Mouse (Mus musculus) mouse trophoblast stem cell (cell line): ENCODE data around the gene Dscam.

Experiments
- in situ Hi-C, 2 experiments: fragments of 300-500 bp; cut with MseI, MboI; formaldehyde crosslinking; loops; 2 replicates in 1 of 2; 3 replicates in 1 of 2; pipeline ENCODE4 v1.15.1; 2025

The Dscam gene

DNA sequence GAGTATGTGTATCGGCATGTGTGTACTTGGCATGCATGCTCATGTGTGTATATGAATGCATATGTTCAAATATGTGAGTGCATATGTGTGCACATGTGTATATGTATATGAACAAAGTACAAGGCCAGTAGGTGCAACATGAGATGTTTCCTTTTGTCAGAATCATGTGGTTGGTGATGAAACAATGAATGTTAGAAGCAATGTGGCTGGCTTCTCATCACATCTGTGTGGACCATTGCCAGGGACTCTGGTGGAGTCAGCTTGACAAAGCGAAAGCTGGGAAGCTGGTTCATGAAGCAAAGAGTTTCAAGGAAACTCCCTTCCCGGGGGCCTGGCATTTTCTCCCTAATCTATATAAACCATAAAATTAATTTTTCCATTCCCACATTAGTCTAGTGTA lies 286.0 kb downstream of the Dscam start:
- in situ Hi-C loops: loop anchor here in 1 of 2 experiments (25.0 kb wide), 1 partner anchor 403 kb away; no protein-coding TSS in a partner anchor

DNA sequence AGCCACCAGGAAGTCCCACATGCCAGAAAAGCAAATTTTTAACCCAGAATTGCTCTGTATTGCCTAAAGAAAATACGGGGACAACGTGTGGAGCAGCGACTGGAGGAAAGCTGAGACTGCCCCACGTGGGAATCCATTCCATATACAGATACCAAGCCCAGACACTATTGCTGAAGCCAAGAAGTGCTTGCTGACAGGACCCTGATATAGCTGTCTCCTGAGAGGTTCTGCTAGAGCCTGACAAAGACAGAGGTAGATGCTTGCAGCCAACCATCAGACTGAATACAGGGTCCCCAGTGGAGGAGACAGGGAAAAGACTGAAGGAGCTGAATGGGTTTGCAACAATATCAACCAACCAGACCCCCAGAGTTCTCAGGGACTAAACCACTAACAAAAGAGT lies 293.3 kb downstream of the Dscam start:
- in situ Hi-C loops: loop anchor here in 1 of 2 experiments (25.0 kb wide), 1 partner anchor 410 kb away; no protein-coding TSS in a partner anchor

DNA sequence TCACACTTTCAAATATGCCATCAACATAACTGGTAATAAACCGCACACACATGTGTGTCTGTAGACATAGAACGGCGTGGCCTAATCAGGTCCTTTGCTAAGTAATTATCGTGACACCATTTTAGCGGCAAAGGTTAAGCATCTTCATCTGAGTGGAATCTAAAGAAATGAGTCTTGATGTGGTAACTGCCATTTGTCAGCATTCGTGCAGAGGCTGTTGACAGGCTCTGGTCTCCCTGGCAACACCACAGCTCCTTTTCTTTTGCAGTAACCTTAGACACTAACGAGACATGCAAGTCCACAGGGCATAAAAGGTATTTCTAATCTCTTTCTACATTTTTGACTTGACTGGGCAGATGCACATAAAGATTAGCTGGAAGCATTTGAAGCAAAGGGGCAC lies 297.8 kb downstream of the Dscam start:
- in situ Hi-C loops: no loop called here

DNA sequence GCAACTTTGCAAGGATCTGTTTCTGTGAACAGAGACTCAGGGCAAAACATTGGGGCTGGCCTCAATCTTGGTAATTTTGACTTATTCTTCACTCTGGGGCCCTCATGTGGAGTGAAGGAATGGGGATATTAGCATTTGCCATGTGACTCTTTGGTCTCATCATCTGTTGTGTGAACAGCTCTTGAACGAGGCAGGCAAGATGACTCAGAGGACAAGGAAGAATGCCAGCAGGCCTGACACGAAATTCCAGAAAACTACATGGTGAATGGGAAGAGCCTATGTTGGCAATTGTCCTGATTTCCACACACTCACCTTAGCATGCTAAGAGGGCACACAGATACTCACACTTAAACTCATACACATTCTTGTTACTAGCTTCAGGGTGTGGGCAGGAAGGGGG lies 313.0 kb downstream of the Dscam start:
- in situ Hi-C loops: no loop called here

DNA sequence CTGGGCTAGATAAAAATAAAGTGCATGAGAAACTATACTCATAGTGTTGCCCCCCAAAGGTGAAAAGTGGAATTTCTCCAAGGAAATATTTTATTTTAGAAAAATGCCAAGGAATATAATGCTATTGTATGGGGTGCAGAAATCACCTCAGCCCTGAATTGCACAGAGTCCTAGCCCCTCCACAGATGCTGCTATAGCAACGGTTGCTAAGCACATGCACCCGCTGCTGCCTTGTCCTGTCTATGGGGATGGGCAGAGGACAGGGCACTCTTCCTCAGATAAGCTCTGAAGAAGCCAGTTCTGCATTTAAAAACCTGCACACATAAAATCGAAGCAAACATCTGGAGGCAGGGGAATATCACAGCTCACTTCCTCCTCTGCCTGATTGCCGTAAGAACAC lies 315.5 kb downstream of the Dscam start:
- in situ Hi-C loops: no loop called here

DNA sequence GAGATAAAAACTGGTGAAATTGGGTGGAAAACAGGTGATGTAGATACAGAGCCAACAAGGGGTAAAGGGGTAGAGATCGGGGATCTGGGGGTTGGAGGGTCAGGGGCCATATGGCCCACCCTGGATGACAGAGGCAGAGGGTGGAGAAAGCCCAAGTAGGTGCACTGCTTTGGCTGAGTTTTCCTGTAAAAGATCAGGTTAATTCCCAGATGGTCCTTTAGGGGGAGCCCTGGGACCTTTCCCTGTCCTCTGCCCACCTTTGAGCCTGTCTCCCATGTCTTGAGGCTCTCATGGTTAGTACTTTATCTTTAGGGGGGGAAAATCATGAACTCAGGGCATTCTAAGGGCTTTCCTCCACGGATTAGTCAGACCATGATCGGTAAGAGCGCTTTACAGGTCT lies 318.2 kb downstream of the Dscam start:
- in situ Hi-C loops: no loop called here

DNA sequence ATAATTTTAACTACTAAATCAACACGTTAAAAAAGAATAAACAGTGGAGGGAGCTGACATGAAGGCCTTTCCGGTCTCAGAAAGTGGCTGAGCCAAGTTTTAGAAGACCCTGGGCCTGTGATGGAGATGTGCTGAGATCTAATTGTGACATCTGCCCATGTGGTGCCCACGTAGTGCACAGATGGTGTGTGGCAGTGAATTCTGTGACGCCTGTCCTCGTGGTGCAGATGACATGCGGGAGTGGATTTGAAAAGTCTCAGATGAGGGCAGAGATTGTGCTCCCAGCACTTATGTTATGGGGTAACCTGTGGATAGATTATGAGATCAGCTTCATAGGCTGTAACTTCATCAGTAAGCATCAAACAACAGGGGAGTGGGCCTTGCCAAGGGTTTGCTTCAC lies 321.6 kb downstream of the Dscam start:
- in situ Hi-C loops: no loop called here

DNA sequence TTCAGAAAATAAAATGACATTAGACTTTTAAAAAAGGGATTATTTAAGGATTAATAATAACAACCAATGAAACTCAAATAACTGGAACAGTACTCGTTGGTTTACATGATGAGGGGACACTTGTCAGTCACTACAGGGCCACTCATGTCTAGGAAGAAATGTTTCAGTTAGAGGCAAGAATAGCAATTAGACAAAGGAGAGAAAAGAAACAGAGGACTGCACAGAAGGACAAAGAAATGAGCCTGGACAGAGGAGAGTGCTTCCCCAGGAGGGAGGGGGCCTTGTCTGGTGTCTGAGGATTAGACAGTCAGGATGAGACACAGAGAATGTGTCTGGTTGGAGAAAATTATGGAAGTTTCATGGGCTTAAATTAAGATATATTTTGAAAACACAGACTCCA lies 324.0 kb downstream of the Dscam start:
- in situ Hi-C loops: no loop called here

DNA sequence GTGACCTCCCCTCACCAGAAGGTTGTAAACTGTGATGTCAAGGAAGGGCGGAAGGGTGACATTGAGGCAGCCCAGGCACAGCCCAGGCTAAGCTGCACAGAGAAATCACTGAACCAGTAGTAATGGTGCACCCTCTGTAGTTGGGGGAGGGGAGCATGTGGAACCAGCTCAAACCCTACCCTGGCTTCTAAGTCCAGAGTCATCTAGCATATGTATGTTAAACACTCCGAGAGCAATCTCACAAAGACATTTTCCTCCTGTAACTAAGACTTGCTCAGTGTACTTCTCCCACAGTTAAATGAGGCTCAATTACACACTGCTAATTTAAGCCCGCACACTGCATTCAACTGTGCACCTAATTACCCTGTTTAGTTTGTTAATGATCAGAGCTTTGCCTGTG lies 324.4 kb downstream of the Dscam start:
- in situ Hi-C loops: no loop called here

DNA sequence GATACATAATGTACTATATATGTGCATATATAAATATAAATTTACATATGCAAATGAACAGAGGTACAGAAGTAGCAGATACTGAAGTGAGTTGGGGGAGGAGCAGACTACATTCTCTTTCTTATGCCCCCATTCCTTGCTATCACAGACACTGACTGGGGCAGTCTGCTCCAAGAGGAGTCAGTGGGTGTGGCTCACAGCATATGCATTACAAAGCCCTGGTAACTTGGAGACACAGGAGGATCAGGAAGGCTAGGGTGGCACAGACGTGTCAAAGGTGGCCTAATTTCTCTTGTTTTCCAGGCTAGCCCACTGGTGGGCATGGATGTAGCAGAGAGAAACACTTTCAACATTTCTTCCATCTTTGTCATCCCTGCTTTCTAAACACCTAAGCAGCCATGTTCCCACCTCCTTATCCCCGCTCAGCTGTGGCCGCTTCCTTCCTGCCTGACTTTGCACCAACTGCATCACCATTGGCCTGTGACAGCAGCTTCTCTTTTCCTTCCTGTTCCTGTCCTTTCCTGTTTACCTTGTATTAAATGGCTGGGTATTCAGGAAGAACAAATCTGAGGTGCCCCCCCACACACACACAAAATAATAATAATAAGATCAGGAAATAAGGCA lies 325.0 kb downstream of the Dscam start:
- in situ Hi-C loops: no loop called here

DNA sequence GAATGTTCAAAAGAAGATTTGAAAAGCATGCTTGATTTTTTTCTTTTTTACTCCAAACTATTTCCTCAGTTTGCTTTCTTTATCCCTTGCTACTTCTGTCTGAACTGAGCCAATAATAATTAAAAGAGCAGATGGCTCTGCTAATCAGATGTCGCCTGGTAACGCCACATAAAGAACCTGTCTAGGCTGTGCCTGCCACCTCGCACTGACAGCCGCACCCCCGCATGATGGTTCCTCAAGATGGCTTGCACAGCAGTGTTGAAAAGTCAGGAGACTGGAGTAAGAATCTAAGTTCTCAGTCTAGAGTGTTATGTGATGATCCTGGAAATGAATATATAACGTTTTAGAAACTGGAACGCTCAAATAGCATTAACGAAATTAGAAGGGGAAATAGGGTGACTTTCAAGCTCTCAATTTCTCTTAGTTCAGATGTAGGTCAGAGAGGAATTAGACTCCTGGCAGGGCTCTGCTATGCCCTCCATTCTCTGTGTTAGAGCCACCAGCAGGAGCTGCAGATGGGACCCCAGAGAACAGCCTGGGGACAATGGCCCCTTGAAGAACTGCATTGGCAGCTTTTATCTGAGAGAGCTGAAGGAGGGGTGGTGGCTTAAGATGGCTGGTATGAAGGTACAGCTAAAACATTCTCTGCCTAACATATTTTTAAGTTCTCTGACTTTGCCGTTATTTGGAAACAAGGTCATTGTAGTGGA lies 326.7 kb downstream of the Dscam start:
- in situ Hi-C loops: no loop called here

DNA sequence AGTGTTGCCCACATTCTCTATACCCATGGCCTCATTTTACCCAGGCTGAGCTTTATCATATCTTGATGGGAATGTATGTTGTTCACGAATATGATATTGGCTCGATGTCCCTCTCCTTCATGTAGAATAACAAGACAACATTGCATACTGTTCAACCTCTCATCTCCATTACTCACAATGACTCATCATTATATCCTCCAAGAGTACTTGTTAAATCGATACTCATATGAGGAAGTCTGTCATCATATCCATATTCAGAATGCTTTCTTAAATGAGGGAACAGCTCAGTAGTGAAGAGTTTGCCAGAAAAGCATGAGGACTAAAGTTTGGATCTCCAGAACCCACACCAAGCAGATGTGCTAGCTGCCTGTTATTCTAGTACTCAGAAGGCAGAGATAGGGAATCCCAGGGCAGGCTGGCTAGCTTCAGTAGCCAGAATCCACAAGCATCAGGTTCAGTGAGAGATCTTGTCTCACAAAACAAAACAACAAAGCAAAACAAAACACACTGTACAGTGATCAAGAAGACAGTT lies 327.7 kb downstream of the Dscam start:
- in situ Hi-C loops: no loop called here

DNA sequence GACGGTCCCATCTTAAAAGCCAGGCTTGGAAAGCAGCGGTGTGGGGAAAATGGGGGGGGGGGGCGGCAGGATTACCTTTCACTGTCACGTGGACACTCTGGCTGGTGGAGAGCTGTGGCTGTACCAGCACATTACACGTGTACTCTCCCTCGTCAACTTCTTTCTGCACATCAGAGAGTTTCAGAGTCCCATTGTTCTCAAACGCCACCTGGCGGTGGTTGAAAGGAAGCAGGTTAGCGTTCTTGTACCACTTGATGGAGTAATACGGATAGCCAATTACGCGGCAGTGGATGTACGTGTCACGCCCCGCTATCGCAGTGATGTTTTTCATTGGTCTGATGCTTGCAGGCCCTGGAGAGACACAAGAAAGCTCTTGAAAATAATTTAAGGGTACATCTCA lies 350.9 kb downstream of the Dscam start:
- in situ Hi-C loops: loop anchor here in 1 of 2 experiments (10.0 kb wide), 1 partner anchor 125 kb away; no protein-coding TSS in a partner anchor

DNA sequence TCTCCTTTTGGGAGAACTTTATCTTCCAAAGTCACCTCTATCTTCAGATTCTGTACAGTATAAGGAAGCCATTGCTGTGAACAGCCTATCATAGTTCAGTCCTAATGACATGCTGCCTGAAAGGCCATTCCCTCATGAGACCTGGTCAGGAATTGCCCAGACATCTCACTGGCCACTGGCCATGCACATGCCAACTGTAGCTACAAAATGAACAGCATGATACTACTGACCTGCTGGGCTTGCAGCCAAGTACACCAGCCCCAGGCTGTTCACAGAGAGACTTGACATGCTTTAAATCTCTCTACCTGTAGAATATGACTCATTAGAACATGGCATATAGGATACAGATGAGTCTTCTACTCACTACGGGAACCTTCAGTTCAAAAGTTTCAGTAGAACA lies 364.3 kb downstream of the Dscam start:
- in situ Hi-C loops: no loop called here

DNA sequence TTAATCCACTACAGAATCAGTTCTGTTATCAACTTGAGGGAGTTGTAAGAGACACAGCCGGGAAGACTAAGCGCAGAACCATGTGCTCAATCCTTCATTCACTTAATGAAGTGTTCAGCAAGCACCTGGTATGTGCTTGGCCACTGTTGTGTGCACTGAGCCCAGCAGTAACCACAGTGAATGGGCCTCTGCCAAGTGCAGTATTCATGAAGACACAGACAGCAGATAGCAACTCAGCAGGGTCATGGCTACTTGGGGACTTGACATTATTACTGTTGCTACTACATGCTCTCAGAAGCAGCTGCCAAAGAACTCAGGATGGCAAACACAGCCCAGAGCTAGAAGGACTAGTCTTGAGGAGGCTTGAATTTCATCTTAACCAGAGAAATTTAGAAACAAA lies 367.9 kb downstream of the Dscam start:
- in situ Hi-C loops: no loop called here

DNA sequence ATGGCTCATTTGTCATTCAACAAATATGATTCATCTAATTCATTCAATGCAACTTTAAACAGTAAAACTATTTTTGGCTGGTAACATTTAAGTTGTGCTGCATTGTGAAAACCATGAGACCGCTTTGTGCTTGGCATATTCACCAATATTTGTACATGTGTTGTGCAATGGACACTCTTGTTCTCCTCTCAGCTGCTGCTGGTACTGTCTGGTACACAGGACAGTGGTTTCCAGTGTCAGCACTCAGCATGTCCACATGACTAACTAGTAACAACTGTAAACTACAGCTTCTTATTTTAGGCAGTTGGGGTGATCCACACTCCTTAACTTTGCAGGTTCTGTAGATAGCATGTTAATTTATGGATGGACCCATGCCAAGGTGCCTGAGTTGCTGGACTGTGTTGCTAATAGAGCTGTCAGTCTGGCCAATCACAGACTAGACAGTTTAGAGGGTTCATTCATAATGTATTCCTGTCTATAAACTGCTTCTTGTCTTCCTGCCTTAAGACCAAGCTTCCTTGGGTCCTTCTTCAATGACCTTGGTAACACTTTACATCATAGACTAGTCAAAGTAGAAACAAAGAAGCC lies 368.8 kb downstream of the Dscam start:
- in situ Hi-C loops: no loop called here

DNA sequence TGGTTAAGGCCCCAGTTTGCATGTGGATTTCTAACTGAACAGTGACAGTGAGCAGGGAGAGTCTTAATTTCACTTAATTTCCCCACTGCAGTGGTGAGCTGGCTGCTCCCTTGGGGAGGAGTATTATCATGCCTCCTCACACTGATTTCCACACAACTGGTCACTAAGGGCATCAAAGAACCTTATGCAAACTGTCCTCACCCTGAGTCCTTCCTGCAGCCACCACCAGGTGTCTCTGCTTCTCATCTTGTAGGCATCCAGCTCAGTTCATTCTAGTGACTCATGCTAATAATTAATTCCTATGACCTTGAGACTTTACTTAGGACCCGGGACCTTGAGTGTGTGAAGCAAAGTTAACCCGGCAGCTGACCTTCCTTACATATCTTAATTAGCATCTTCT lies 375.1 kb downstream of the Dscam start:
- in situ Hi-C loops: no loop called here

DNA sequence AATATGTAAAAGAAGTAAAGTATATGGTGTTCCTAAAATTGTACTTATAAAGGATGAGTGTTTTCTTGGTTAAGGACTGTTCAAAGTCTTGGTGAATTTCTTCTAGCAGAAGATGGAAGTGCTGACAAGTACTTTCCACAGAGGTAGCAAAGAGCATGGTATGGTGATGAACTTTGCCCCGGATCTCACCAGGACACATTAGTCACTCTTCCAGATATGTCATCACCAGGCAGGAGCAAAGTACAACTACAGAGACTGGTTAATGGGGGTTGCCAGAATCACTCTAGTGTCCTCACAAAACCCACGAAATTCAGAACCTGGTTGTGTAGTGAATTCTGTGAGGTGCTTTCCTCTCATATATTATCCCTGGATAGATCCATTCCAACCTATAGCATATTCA lies 379.2 kb downstream of the Dscam start:
- in situ Hi-C loops: no loop called here

DNA sequence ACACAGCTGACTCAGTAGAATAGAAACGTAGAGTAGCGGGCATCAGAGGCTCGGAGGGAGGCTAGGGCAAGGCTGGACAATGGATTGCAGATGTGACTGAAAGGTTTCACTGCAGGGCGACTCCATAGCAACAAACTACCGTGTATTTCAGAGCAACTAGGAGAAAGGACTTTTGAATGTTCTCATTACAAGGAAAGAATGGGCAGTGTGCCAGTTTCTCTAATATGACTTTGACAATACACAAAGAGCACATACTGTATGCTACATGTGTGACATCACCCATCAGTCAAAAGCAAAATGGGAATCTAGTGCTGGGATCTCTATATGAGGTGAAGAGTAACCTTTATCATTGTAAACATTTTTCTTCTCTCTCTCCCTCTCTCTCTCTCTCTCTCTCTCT lies 382.3 kb downstream of the Dscam start:
- in situ Hi-C loops: no loop called here

DNA sequence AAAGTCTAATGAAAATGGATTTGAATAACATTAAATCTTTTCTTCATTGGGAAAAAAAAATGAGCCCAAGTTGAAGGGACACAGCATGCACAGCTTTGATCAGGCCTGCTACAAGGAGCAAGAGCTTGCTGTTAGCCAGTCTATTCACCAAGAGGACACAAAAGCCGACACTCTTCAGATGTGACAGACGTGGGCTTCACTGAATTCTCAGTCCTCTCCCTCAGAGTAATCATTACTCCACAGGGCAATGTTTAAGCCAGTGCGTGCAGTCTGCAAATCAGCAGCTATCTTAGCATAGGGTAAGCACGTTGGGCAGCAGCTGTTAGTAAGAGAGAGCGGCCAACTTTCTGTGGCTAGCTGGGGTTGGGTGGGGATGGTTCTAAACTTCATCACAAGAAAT lies 391.5 kb downstream of the Dscam start:
- in situ Hi-C loops: no loop called here

DNA sequence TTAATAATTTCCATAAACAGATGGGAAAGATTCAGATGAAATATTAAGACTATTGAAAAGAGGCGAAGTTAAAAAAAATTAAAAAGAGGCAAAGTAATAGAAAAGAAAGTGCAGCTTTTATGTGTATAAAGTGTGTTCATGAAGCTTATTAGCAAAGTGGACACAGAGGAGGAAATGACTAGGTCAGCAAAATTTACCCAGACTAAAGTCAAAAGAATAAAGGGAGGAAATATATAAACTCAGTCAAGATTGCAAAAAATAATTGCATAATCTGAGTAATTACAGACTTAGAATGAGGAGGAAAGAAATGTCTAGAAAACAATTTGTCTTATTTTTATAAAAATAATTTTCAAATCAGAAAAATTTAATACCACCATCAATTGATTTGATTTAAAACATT lies 396.3 kb downstream of the Dscam start:
- in situ Hi-C loops: no loop called here

DNA sequence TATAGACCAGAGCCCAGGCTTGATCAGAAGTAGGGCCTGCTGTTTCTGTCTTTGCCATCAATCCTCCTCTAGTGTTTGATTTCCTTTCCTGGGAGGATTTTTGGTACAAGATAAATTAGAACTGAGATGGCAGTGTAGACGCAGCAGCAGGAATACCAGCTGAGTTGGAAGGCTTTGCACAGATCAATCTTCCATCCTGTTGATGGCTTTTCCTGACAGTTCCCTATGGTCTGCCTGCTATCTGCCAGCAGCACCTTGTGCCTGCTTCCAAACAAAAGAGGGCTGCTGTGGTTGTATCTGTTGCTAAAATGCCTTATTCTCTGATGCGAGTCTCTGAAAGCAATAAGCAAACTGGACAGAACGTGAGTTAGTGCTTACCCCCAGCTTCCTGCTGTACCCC lies 402.6 kb downstream of the Dscam start:
- in situ Hi-C loops: no loop called here

DNA sequence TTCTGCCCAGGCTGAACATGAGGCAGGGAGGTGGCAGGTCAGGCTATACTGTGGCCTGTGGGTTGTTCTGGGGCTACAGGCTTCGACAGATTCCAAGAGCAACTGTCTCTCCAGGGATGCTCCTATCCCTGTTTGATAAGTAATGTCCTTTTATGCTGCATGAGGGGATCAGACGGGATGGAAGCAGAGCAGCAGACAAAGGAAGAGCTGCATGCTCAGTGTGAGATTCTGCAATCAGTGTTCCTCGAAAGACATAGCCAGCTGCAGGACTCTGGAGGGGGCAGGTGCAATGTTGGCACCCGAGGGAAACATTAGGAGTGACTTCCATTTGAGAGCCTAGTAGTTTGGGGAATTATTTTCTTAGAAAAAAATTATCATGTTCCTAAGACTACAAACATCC lies 403.0 kb downstream of the Dscam start:
- in situ Hi-C loops: no loop called here
